Mouse (Mus musculus) hindbrain, embryonic 14.5 days (tissue): ENCODE results near the gene Fbln7. TPM values are rescaled to one million over a fixed set of nuclear protein-coding genes. Genes with fewer than 3 reads are reported as not detected.

Source experiments
- ATAC-seq: fragments of 200-750 bp; cut with Nextera tagmentation; 2 replicates; pipeline ENCODE4 v1.8.0; 2017; ENCODE audit warnings: moderate number of reproducible peaks, mild to moderate bottlenecking, moderate TSS enrichment, moderate library complexity; ENCODE audit not compliant: low FRiP score
- DNase-seq: peaks from one replicate; pipeline ENCODE4 v3.0.0-alpha.2; 2015; ENCODE audit warnings: low spot score
- H3K27ac ChIP-seq: fragments of 300-500 bp; sonication (generic); 2 replicates; pipeline ENCODE4 v1.5.1; 2014; ENCODE audit warnings: mild to moderate bottlenecking, moderate library complexity
- H3K27me3 ChIP-seq: fragments of 300-500 bp; sonication (generic); 2 replicates; pipeline ENCODE4 v1.6.1; 2014; ENCODE audit warnings: mild to moderate bottlenecking, low read length, mixed read lengths; ENCODE audit not compliant: control insufficient read depth, insufficient read depth
- H3K36me3 ChIP-seq: fragments of 300-500 bp; sonication (generic); replicated peaks from 2 replicates; pipeline ENCODE4 v1.6.1; 2014; ENCODE audit not compliant: control insufficient read depth, insufficient read depth
- H3K4me1 ChIP-seq: fragments of 300-500 bp; sonication (generic); replicated peaks from 2 replicates; pipeline ENCODE4 v1.6.1; 2014; ENCODE audit warnings: antibody characterized with exemption, low read length, mixed read lengths; ENCODE audit not compliant: control insufficient read depth, insufficient read depth
- H3K4me2 ChIP-seq: fragments of 300-500 bp; sonication (generic); replicated peaks from 2 replicates; pipeline ENCODE4 v1.6.1; 2014; ENCODE audit warnings: mild to moderate bottlenecking, moderate library complexity
- H3K4me3 ChIP-seq: fragments of 300-500 bp; sonication (generic); replicated peaks from 2 replicates; pipeline ENCODE4 v1.5.1; 2014; ENCODE audit warnings: mild to moderate bottlenecking, low read length
- H3K9ac ChIP-seq: fragments of 300-500 bp; sonication (generic); 2 replicates; pipeline ENCODE4 v1.6.1; 2014
- H3K9me3 ChIP-seq: fragments of 300-500 bp; sonication (generic); 2 replicates; pipeline ENCODE4 v1.6.1; 2016; ENCODE audit warnings: low read length; ENCODE audit not compliant: control insufficient read depth
- WGBS: fragments of 180-500 bp; shearing (Covaris S2); extraction: QIAGEN DNeasy Blood & Tissue Kit; methylation state at CpG from one replicate; pipeline ENCODE4 v1.1.7; 2014; 5-methylcytosine and 5-hydroxymethylcytosine counted together
- polyA plus RNA-seq: library from polyadenylated mRNA; unstranded; fragments of >200 nt; fragmentation: Nextera tagmentation; extraction: Ambion mirVana; gene quantifications from 2 replicates; pipeline ENCODE4 v1.2.1, GENCODE M21; 2014

The Fbln7 gene
- polyA plus RNA-seq, 1 experiment from 2014 or later, result 2.8 TPM

DNA sequence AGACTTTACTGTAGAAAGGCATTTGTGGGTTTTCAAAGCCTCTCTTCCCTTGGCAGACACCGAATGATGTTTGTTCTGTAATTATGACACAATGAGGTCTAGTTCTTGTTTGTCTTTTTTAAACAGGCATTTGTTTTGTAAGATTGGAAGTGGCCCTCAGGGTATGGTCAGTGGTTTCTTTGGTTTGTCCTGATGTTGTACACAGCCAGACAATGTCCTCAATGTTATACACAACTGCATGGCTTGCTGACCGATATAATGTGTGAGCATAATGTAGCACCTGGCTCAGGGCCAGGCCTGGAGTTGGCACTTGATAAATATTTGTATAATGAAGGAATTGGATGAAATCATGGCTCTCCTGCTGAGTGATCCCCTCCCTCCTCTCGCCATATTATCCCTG, 2.9 kb upstream of the Fbln7 start:
- no peak overlapping the region for H3K4me3 ChIP-seq
- H3K4me1 ChIP-seq, result peaks cover 10% of the 10 kb centered on the region; the same call in 1 of the 2 replicates
- no peak overlapping the region for H3K4me2 ChIP-seq
- DNase-seq (no peak), ATAC-seq (no peak)
- WGBS, result 68% methylated on average over 3 of the region's 3 CpGs
- H3K9ac ChIP-seq, result no peak overlapping the region
- H3K9me3 ChIP-seq, result no peaks in the 10 kb centered on the region
- H3K27me3 ChIP-seq, result peaks cover 13% of the 10 kb centered on the region; the same call in 1 of the 2 replicates
- H3K36me3 ChIP-seq, result peaks cover 5% of the 10 kb centered on the region
- H3K27ac ChIP-seq, result no peak overlapping the region

DNA sequence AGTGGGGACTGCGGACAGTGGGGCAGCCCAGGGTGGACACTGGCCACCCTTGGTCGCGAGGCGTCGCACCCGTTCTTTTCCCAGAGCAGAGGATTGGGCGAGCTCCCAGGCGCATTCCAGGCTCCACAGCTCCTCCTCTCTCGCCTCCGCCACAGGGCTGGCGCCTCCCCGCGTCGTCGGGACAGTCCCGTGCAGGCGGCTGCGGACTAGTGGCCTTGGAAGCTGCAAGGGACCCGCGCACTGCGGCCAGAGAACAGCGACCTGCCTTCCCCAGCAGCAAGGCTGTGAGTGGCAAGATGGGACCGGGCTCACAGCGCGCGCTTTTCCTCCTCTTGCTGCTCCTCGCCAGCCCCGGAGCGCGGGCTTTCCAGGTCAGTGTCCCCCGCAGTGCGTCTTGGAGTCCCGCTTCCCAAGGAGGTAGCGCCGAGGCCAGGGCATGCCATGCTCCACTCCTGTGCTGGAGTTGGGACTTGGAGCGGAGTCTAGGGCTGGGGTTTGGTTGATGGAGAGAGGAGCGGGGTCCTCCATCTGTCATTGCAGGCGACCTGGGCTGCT, 1.1 kb downstream of the Fbln7 start:
- Histone ChIP-seq H3K4me2 (peak overlapping the region; percentile 97), H3K36me3 (no peaks in the 10 kb centered on the region), H3K27me3 (peaks cover 13% of the 10 kb centered on the region; the same call in 1 of the 2 replicates), H3K9ac (peak overlapping the region; percentile 55), H3K4me3 (peak overlapping the region; percentile 45), H3K27ac (no peak overlapping the region), H3K4me1 (peaks cover 10% of the 10 kb centered on the region; the same call in 1 of the 2 replicates), H3K9me3 (no peaks in the 10 kb centered on the region)
- DNase-seq (no peak), ATAC-seq (peak; percentile 64; the same call in 1 of the 2 replicates)
- WGBS, result under 1% methylated on average over 38 of the region's 38 CpGs

DNA sequence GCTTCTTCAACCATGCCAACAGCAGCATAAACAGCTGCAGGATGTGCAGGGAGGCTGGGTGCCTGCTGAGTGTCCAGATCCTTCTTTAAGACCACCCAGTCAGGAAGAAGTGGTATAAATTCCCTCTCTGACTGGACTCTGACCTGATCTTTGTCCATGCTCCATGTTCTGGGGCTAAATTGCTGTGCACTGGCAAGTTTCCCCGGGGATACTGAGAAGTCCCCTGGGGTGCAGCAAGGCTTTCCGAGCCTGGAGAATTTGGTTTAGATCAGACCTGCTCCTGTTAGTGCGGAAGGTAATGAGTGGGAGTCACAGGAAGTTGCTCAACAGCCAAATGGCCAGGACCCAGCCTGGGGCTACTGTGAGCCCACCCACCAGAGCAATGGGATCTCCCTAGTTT, 2.3 kb downstream of the Fbln7 start:
- H3K4me2 ChIP-seq, result no peak overlapping the region
- ATAC-seq (no peak), DNase-seq (no peak)
- no peaks in the 10 kb centered on the region for H3K9me3 ChIP-seq
- peaks cover 13% of the 10 kb centered on the region; the same call in 1 of the 2 replicates for H3K27me3 ChIP-seq
- no peaks in the 10 kb centered on the region for H3K36me3 ChIP-seq
- peaks cover 10% of the 10 kb centered on the region; the same call in 1 of the 2 replicates for H3K4me1 ChIP-seq
- no peak overlapping the region for H3K27ac ChIP-seq
- H3K4me3 ChIP-seq, result no peak overlapping the region
- H3K9ac ChIP-seq, result no peak overlapping the region
- 59% methylated on average over 3 of the region's 3 CpGs for WGBS

DNA sequence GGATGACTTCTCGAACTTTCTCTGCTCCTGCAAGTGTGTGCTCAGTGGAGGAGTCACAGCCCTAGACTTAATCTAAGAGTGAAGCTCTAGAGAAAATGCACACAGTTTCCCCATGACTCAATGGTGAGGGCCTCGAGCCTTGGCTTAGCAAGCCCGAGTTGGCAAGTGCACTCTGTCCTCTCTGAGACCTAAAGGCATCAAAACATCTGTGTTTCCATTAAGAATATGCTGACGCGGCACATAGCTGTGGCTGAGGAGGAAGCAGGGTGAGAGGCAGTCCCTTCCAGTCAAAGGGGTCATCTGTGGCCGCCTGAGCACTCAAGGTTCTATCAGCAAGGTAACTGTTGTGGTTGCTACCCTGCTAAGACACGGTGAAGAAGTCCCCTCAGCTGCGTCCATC, 8.9 kb downstream of the Fbln7 start:
- 84% methylated on average over 8 of the region's 8 CpGs for WGBS

DNA sequence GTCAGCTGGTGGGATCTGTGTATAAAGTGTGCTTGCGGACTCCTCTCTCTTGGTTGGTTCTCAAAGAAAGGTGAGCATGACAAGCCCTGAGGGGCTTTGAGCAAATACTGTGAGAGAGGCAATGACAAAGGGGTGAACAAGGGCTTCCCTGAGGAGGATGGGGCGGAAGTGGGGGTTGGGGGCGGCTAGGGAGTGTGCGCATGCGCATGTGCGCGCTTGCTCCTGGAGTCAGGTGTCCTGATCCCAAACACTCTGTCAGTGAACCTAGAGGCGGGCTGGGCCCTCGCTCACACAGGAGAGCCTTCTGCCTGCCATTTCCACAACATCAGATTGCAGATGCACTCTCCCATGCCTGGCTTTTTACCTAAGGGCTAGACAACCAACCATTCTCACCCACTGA, 9.5 kb downstream of the Fbln7 start:
- WGBS, result 96% methylated on average over 9 of the region's 9 CpGs
- no peak overlapping the region for H3K4me2 ChIP-seq
- ATAC-seq, result no peak

More for the DNA sequence above, 8.9 kb downstream of the Fbln7 start:
- Histone ChIP-seq H3K9ac (no peak overlapping the region), H3K27ac (no peak overlapping the region), H3K4me2 (no peak overlapping the region), H3K4me3 (no peak overlapping the region), H3K27me3 (no peaks in the 10 kb centered on the region), H3K4me1 (no peaks in the 10 kb centered on the region), H3K36me3 (no peaks in the 10 kb centered on the region), H3K9me3 (no peaks in the 10 kb centered on the region)
- no peak for DNase-seq
- ATAC-seq, result no peak

DNA sequence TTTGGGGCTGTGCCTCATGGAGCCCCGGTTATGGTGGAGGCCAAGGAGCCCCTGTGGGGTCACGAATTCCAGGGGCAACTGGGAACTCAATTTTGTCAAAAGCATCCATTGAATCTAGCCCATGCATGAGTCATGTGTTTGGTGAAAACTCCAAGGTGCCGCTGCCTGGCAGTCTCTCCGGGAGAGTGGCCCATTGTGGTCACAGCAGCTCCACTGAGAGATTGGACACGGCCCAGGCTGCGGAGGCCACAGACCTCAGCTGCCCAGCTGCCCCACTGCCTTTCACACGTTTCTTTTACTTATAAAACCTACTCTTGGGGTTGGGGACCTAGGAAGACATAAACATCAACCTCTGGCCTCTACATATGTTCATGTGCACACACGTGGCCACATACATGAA, 12.7 kb downstream of the Fbln7 start:
- H3K27me3 ChIP-seq, result no peaks in the 10 kb centered on the region
- no peaks in the 10 kb centered on the region for H3K4me1 ChIP-seq
- no peak overlapping the region for H3K4me2 ChIP-seq
- no peak overlapping the region for H3K9ac ChIP-seq
- no peak overlapping the region for H3K27ac ChIP-seq
- DNase-seq (no peak), ATAC-seq (no peak)
- WGBS, result 79% methylated on average over 8 of the region's 8 CpGs
- H3K4me3 ChIP-seq, result no peak overlapping the region
- H3K9me3 ChIP-seq, result no peaks in the 10 kb centered on the region
- no peaks in the 10 kb centered on the region for H3K36me3 ChIP-seq

More for the DNA sequence above, 9.5 kb downstream of the Fbln7 start:
- Histone ChIP-seq H3K36me3 (no peaks in the 10 kb centered on the region), H3K27ac (no peak overlapping the region), H3K4me1 (no peaks in the 10 kb centered on the region), H3K27me3 (no peaks in the 10 kb centered on the region), H3K4me3 (no peak overlapping the region), H3K9me3 (no peaks in the 10 kb centered on the region), H3K9ac (no peak overlapping the region)
- DNase-seq, result no peak

DNA sequence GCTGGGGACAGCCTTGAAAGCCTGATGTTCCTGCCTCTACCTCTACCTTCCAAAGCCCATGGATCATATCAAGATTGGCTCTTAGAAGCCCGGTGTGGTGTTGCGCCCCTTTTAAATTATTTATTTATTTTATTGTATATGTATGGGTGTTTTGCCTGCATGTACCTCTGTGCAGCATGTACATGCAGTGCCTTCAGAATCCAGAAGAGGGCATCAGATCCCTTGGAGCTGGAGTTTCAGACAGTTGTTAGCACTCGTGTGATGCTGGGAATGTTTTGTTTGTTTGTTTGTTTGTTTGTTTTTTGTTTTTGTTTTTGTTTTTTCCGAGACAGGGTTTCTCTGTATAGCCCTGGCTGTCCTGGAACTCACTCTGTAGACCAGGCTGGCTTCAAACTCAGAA, 18.5 kb downstream of the Fbln7 start:
- H3K27me3 ChIP-seq, result no peaks in the 10 kb centered on the region
- no peak for ATAC-seq
- H3K36me3 ChIP-seq, result no peaks in the 10 kb centered on the region
- H3K4me2 ChIP-seq, result no peak overlapping the region
- H3K9ac ChIP-seq, result no peak overlapping the region
- H3K4me1 ChIP-seq, result no peaks in the 10 kb centered on the region
- no peak overlapping the region for H3K4me3 ChIP-seq
- H3K27ac ChIP-seq, result no peak overlapping the region
- H3K9me3 ChIP-seq, result no peaks in the 10 kb centered on the region
- 70% methylated on average over 4 of the region's 4 CpGs for WGBS
- no peak for DNase-seq

DNA sequence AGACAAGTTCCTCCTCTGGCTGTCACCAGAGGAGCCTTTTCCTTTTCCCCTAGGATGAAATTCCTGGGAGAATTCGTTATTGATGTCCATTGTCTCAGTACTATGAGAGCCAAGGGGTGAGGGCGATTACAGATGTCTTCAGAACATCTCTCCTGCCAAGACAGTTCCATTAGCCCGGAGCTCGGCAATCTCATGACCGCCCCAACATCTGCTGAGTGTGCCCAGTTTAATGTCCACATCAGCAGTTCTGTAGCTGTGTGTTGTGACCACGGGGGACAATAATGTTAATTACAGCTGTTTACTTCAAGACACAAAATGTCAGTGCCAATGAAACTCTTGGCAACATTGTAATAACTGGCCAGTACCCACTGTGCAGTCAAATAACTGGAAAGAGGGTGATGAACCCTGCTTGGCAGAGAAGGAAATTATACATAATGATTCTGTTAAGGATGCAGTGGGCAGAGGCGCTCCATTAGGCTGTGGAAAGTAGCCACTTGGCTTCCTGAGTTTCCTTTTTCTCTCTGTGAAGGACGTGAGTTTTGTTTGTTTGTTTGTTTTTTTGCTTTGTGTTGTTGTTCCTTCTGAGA, 22.5 kb downstream of the Fbln7 start:
- H3K36me3 ChIP-seq, result no peaks in the 10 kb centered on the region
- no peak overlapping the region for H3K27ac ChIP-seq
- DNase-seq (no peak), ATAC-seq (no peak)
- H3K9me3 ChIP-seq, result no peaks in the 10 kb centered on the region
- H3K9ac ChIP-seq, result no peak overlapping the region
- H3K4me1 ChIP-seq, result no peaks in the 10 kb centered on the region
- H3K4me2 ChIP-seq, result no peak overlapping the region
- H3K4me3 ChIP-seq, result no peak overlapping the region
- H3K27me3 ChIP-seq, result no peaks in the 10 kb centered on the region
- 76% methylated on average over 8 of the region's 8 CpGs for WGBS

DNA sequence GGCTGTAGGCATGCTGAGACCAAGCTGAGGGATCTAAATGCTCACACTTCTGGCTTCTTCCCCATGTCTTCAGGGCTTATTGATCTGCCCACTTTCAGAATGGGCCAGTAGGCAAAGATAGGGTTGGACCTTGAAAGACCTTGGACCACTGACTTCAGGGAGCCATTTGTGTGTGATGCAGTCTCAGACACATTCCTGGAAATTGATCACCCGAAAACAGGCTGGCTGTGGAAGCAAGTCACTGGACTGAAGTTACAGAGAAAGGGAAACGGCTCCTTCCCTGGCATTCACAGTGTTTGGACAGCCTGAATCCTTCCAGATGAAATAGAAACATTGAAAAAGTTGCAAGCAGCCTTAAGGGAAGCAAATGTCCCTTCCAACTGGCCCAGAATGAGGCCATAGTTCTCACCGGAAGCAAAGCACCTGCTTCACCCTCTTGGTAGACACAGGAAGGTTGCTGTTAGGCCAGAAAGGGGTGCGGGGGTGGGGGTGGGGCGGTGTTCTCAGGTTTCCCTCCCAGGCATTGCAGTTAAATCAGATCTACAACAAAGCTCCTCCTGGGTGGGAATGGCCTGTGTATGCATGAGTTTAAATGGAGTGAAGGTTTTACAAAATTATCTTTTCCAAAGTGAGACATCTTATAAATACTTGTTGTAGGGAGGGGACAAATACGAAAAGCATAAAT, 25.2 kb downstream of the Fbln7 start:
- Histone ChIP-seq H3K4me3 (no peak overlapping the region), H3K9me3 (no peaks in the 10 kb centered on the region), H3K27ac (no peak overlapping the region), H3K36me3 (no peaks in the 10 kb centered on the region), H3K4me1 (peaks cover 3% of the 10 kb centered on the region; the same call in 1 of the 2 replicates), H3K4me2 (no peak overlapping the region), H3K9ac (no peak overlapping the region), H3K27me3 (no peaks in the 10 kb centered on the region)
- ATAC-seq (no peak), DNase-seq (no peak)
- WGBS, result 57% methylated on average over 6 of the region's 6 CpGs
